Mouse (Mus musculus) megakaryocyte-erythroid progenitor cell, adult 5 weeks (primary cell): Measurements from ENCODE around the gene Ccdc134. TPM values are rescaled to one million over a fixed set of nuclear protein-coding genes. Genes with fewer than 3 reads are reported as not detected.

Experiments used
- polyA plus RNA-seq: library from polyadenylated mRNA; stranded (reverse); fragments of >175 nt; gene quantifications from 2 replicates; pipeline ENCODE4 v1.2.3, GENCODE M21; 2012

Gene Ccdc134
- polyA plus RNA-seq: 13.8 and 14.7 TPM in 2 replicates

DNA sequence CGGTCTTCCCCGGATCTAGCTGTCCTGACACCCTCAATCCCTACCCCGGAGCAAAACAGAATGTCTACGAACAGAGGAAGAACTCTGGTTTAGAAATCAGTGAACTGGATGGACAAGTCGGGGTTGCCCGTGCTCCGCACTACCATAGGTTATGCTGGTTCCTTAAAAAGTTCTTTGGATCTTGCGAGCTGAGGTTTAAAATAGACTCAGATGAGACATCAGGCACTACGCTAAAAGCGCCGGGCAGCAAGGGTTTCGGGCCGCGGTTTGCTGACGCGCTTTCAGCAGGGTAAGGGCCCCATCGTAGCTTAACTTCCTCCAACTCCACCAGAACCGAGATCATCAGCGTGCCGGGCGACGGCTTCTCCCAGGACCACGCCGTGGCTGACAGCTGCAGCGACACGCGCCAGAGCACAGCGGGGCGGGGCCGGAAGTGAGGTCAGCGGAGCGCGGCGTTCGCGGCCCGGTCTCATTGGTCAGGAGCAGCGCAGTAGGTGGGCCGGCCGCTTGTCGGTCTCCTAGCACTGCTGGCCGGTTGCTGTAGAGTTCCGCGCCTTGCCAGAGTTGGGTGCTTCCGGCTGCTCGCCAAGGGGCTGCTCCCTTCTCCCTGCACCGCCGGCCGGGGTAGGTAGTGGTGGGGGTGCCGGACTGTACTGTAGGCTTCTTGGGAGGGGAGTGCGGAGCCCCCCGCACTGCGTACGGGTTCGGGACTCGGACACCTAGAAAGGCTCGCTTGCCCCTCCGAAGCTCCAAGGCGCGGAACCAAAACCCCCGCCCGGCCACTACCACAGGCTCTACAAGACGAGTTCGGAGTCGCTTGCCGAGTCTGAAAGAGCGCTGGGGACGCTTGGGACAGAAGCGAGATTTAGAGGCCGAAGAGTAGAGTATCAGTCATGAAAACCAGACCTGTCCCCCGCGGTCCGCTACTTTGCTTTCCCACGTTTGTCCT is at the start of gene Ccdc134:
TSS of gene Ccdc134 (plus strand) at position 497 of the 949 bp plus-strand sequence.

DNA sequence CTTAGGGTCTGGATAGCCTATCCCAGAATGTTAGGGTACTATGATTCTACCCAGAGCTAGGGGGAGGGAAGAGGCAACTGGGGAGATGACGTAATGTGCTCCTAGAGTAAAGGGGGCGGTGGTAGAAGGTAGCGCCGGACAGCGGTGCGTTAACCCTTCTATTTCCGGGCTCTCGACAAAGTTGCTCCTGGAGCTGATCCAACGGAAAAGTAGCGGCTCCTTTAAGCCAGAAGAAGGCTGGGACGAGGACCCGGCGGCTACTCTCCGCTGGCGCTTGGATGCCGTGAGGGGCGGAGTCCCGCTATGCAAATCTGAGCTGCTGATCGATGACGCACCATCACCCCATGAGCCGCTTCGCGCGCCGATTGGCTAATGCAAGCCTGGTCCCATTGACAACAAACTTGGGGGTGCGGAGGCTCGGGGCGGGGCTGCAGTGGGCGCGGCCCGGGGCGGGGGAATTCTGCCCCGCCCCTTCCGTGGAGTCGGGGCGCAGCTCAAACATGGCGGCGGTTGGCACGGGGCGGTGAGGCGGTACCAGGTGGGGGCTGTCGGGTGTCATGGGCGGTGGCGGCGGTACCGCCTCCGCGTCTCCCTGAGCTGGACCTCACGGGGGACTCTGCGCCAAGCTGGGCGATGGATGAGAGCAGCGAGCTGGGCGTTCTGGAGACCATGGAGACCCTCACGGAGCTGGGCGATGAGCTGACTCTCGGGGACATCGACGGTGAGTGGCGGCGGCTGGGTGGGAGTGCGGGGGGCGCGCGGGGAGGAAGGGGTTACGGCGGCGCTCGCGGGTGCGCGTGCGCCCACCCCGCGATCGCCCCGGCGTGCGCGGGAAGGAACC is 19.3 kb downstream of the Ccdc134 start, which contains the start of gene Srebf2:
TSS of gene Srebf2 (plus strand) at position 412 of the 841 bp plus-strand sequence.

Other genes starting within 250 kb of the Ccdc134 start
- gene Polr3h, start 201.7 kb upstream of the Ccdc134 start, polyA plus RNA-seq: 78.0 and 82.2 TPM in 2 replicates
- gene Csdc2, start 191.2 kb upstream of the Ccdc134 start, polyA plus RNA-seq: 0.02 and 0.14 TPM in 2 replicates
- 82.2 and 88.9 TPM in 2 replicates for gene Pmm1, start 167.0 kb upstream of the Ccdc134 start, polyA plus RNA-seq
- gene 1700029P11Rik, start 147.4 kb upstream of the Ccdc134 start, polyA plus RNA-seq: 0.17 TPM in 1 of 2 replicates, not detected in the other
- gene Xrcc6, start 140.1 kb upstream of the Ccdc134 start, polyA plus RNA-seq: 12.5 and 15.6 TPM in 2 replicates
- 53.7 and 65.5 TPM in 2 replicates for gene Desi1, start 94.1 kb upstream of the Ccdc134 start, polyA plus RNA-seq
- gene Snu13, start 80.3 kb upstream of the Ccdc134 start, polyA plus RNA-seq: 161 and 168 TPM in 2 replicates
- gene 4930407I10Rik, start 68.8 kb upstream of the Ccdc134 start, polyA plus RNA-seq: not detected in 2 replicates
- gene Mei1, start 57.9 kb upstream of the Ccdc134 start, polyA plus RNA-seq: not detected in 2 replicates
- gene Srebf2, start 19.3 kb downstream of the Ccdc134 start, polyA plus RNA-seq: 297 and 300 TPM in 2 replicates
- 4.9 and 16.3 TPM in 2 replicates for gene Shisa8, start 84.9 kb downstream of the Ccdc134 start, polyA plus RNA-seq
- gene Tnfrsf13c, start 96.4 kb downstream of the Ccdc134 start, polyA plus RNA-seq: 10.6 and 13.7 TPM in 2 replicates
- 93.2 and 113 TPM in 2 replicates for gene Cenpm, start 116.8 kb downstream of the Ccdc134 start, polyA plus RNA-seq
- gene 1500009C09Rik, start 124.5 kb downstream of the Ccdc134 start, polyA plus RNA-seq: not detected in 2 replicates
- 0.25 and 0.28 TPM in 2 replicates for gene Sept3, start 147.0 kb downstream of the Ccdc134 start, polyA plus RNA-seq
- 0.07 TPM in 1 of 2 replicates, not detected in the other for gene Wbp2nl, start 171.0 kb downstream of the Ccdc134 start, polyA plus RNA-seq
- gene Naga, start 211.0 kb downstream of the Ccdc134 start, polyA plus RNA-seq: 216 and 233 TPM in 2 replicates
- gene Pheta2, start 211.0 kb downstream of the Ccdc134 start, polyA plus RNA-seq: 2.9 and 3.3 TPM in 2 replicates
- 126 and 146 TPM in 2 replicates for gene Smdt1, start 211.0 kb downstream of the Ccdc134 start, polyA plus RNA-seq
- gene Ndufa6, start 226.4 kb downstream of the Ccdc134 start, polyA plus RNA-seq: 334 and 349 TPM in 2 replicates